Mouse (Mus musculus) mesoderm, embryonic 11.5 days (tissue): ENCODE data around the gene Cdh13.
"Not testable (repeated sequence)": the region's sequence is repeated elsewhere in the genome, so short reads cannot be mapped to it uniquely, and the experiment has no call there.

Experiments
- DNase-seq: peaks from one replicate; pipeline ENCODE4 v3.0.0-alpha.2; 2012; ENCODE audit warnings: low read depth, low spot score

The Cdh13 gene

DNA sequence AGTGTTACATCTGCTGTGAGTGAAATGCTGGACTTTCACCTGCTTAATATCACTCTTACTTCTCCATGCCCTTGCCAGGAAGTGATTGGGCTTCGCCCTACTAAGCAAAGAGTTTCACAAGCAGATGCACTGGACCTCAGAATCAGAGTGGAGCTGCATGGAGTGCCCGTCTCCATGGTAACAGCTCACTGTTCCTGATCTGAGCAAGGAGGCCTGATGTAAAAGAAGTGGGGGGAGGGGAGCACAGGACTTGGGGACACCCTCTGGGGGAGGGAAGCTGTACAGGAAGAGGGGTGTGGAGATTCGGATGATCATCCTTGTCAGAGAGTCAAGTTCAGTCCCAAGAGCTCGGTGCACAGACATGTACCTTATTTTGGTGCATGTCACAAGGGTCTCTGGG is 384.2 kb downstream of the Cdh13 start:
- no peak for DNase-seq

DNA sequence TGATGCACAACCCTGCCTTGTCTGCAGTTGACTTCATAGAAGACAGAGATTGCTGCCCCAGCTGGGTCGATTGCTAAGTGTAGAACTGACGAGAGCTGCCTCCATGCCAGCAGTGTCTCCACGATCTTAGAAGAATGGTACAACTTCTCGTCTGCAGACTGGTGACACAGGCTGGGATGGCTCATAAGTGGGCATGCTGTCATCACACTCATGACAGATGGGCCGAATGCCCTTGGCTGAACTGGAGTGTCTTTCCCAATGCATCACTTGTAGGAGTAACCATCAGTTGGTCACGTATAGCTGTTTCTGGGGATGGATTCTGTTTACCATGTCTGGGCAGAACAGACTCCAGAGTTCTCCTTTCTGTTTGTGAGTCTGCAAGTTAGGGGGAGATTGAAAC is 392.7 kb downstream of the Cdh13 start:
- no peak for DNase-seq

DNA sequence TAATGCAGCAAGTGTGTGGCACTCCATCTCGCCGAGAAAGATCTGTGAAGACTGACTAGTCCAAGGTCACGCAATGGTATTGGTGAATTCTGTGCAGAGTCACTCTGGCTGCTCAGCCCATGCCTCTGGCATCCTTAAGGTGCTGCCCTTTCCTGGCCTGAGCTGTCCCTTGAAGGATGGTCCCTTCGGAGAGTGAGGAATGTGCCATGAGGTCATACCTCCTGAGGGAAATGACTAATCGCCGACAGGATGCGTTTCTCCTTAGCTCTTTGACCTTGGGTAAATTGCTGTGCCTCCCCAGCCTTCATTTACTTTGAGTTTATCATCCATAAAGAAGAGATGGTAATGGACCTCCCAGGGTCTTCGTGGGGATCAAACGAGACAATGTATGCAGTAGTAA is 395.8 kb downstream of the Cdh13 start:
- peak; percentile 34 for DNase-seq

DNA sequence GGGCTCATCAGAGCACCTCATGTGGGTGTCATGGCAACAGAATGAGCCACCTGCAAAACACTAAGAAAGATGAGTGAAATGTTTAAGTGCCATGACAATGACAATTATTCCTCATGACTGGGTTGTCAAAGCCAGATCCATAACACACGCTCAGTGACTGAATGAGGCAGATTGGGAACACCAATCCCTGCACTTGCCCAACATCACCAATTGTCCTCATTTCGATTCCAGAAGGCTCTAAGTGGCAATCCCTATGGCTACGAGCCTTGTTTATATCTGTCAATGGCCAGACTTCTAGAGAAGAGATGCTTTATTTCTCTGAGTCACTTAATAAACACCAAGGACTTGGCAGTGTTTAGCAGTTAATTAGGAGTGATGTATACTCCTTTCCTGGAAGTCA is 399.9 kb downstream of the Cdh13 start:
- no peak for DNase-seq

DNA sequence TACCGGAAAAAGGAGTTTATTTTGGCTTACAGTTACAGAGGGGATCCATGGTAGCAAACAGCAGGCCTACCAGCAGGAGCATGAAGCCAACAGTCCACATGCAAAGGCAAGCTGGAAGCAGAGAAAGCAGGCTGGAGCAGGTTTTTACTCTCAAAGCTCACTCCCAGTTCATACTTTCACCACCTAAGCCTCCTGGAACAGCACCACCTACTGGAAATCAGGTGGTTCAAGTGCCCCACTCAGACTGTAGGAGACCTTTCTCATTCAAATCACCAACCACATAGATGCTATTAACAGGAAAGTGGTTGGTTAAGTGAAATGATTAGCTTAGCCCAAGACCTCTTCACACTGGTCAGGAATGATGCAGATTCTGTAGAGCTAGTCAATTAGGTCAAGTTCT is 402.3 kb downstream of the Cdh13 start:
- no peak for DNase-seq

DNA sequence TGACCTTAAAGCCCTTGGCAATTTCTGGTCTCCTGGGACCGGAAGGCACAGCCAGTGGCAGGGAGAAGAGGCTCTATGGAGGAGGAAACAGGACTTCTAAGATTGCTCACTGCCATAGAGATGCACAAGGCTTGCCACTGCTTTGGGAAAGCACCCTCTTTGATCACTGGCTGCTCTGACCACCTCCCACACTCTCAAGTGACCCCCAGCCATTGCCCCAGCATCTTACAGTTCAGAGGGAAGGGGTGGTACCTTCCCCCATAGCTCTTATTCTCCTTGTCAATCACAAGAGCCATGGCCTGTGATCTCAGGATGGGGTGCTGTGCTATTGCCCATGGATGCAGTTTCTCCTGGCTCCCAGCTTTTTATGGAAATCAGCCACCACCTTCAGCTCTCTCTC is 406.3 kb downstream of the Cdh13 start:
- DNase-seq: no peak

DNA sequence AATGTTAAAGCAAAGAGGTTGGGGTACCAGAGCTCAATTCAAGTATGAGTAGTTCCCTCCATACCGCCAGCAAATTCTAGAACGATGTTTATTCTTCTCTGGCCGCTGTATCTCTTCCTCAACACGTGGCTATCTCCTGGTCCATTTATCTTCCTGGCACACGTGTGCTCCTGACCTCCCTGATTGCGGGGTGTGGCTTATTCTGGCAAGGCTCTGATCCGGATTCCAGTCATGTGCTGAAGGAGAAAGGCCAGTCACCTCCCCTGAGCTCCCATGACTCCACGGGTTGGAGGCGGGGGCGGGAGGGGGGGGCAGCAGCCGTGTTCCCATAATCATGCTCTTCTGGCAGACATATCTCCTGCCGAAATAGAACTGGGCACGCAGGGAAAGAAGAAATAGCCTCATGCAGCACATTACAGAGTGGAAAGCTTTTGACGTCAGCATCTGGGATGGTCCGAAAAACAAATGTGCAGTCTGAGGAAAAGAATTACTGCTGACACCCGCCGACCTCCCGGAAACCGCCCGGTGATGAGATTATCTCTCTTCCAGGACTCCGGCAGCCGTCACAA is 417.9 kb downstream of the Cdh13 start:
- no peak for DNase-seq

DNA sequence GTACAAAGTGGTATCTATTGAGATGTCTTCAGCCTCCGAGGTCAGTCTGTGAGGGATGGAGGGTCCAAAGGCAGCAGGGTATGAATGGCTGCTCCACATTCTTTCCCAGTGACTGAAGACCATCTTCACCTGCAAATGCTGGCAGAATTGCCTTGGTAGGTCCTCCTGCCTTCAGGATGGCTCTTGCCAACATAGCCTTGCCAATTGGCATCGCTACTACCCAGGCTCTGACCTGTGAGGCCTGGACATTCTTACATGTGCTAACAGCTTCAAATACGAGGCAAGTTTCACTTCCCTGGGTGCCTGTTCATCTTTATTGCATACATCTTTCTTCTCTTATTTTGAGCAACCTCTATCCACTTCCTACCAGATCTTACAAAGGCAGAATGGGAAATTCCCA is 425.8 kb downstream of the Cdh13 start:
- DNase-seq: no peak

DNA sequence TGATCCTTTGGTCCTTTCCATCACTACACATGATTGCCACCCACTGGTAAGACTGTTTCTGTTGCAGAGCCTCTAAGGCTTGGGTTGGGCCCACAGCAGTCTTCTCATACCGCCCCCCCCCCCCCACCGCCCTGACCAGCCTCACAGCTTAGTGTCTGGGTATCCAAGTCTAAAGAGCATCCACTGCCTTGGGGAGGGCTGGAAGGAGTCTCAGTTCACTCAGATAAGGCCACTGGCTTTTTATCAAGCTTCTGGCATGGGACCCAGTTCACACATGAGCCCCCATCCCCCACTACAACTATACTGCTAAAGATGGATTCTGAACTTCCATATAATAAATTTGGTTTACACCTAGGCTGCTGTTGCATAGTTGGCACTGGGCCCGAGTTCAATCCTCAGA is 428.1 kb downstream of the Cdh13 start:
- no peak for DNase-seq

DNA sequence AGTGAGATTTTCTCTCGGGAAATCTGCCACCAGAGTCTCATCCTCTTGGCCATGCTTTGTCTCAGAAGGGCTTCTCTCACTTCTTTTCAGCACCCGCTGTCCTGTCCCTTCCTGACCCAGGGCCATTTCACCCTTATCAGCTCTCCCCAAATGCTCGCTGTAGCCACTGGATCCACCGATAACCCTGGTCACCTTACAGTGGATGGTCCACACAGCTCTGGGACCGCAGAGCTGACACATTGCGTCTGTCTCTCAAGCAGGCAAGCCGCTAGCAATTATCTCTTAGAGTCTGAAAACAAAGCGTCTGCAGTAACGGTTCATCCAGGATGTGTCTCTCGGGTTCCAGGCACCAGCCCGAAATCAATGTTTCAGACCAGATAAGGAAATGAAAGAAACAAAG is 429.6 kb downstream of the Cdh13 start:
- DNase-seq: no peak

DNA sequence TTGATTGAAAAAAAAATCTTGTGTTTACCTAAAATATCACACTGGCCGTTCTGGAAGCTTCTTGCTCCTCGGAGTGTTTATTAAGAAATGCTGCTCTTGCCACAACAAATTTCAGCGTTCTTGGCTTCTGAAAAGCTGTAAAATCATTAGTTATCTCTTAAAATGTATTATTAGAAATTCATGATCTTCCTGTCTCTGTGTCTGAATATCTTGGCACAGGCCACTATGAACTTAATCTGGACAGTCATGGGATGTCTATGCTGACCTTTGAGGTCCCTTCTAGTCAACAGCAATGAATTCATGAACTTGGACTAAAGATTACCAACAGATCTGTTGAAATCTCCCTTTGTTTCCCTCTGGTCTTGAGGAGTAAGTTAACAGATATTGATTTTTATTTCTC is 430.1 kb downstream of the Cdh13 start:
- DNase-seq: no peak

DNA sequence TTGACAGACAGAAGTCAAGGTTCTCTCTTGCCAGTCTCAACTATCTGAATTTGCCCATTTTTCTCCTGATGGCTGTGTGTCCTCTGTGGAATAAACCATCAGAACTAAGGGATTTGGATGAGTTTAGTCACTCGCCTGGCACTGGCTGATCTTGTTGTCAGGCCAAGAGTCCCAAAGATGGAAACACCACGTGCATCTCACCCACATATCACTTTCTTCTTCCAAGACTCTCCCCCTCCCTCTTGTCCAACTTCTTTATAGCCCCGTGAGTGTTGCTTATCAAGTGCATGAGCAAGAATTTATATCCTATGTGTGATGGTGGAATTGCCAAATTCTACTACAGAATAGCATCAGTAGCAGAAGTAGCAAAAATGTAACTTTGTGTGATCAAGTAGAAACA is 439.4 kb downstream of the Cdh13 start:
- DNase-seq: no peak

DNA sequence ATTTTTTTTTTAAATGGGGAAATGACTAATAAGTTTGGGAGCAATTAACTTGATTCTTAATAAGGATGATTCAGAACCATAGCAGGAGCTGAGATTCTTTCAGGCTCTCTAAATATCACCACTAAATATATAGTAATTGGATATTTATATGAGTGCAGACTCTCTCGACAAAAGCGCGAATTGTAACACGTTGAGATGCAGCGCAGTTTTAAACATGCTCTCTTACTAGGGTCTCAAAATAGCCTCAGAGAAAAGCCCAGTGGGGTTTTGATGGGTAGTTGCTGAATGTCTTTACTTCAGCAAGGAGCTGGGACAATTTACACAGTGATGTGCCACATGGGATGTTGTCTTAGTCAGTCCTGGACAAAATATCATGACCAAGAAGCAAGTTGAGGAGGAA is 442.1 kb downstream of the Cdh13 start:
- no peak for DNase-seq

DNA sequence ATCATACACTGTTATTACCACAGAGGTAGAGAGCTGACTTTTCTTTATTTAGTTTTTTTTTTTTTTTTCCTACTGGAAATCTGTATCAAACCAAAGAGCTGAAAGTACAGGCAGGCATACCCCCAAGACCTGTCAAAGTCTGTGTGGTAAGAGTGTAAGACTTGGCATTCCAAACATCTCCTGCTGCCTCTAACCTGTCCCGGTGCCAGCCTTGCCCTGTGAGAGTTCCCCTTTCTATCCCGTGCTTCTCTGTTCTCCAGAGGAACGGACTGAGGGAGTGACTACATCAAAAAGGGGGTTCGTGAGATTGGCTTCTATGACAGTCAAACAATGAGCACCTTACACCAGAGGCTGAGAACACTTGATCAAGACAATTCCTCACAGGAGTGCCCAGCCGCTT is 458.2 kb downstream of the Cdh13 start:
- no peak for DNase-seq

DNA sequence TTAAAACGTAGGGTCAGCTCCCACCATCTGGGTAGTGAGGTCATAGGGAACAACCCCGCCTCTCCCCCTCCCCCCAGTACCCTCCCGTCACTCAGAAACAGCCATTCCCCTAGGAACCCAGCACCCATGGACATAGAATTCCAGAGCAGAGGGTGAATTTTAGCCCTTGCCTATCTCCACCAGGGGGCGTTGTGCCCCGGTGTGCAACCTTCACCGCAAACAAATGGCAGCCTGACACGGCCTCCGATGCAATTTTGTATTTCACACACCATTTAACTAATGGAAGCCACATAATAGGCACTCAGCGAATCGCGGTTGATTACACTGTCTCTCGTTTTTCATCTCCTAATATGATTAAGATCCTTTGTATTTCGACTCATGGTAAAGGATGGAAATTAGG is 461.5 kb downstream of the Cdh13 start:
- no peak for DNase-seq

DNA sequence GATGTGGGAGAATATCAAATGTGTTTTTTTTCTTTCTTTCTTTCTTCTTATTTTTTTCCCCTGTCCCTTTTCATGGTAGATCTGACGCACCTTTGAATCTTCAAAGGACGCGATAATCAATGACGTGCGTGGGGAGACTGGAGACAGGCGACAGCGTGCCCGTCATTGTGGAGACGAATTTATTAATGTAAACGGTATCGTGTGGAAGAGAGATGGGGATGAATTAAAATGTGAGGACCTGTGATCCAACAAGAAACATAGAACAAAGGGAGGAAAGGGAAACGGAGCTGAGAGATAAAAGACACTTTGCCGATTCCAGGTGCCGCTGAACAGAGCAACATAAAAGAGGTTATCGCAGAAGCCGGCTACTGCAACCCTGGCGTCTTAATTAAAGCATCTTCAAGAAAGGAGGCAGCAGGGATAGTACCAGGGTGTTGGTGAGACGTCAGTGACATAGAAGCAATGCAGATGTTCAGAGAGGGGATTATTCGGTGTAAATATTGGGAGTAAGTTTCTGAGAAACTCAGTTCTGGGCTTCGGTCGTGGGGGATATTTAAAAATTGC is 464.6 kb downstream of the Cdh13 start:
- no peak for DNase-seq

DNA sequence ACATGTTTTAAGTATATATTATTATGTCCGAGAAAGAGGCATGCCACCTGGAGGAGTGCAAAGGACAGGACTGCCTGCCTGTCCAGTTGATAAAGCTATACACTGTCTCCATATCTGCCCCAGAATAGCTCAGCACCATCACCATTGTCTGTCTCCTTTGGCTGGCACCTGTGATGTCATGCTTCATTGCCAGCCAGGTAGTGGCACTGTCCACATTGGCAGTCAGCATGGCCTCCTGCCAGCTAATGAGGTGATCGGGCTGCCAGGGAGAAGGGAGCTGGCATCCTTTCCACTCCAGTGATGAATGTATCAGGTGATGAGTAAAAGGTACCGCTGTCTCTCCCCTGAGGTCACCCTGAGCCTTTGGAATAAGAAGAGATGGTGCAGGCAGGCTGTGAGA is 465.7 kb downstream of the Cdh13 start:
- DNase-seq: no peak

DNA sequence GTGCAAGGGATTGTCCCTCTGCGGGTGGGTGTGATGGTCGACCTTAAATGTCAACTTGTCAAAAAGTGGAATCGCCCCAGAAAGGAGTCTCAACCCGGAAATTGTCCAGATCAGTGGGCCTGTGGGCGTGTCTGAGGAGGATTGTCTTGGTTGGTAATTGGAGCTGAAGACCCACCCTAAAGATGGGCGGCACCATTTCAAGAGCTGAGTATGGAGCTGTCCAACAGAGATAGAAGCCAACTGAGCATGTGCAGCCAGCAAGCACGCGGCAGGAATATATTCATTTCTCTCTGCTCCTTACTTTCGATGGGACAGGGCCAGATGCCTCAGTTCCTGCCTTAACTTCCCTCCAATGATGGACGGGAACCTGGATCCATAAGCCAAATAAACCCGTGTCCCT is 466.3 kb downstream of the Cdh13 start:
- no peak for DNase-seq

DNA sequence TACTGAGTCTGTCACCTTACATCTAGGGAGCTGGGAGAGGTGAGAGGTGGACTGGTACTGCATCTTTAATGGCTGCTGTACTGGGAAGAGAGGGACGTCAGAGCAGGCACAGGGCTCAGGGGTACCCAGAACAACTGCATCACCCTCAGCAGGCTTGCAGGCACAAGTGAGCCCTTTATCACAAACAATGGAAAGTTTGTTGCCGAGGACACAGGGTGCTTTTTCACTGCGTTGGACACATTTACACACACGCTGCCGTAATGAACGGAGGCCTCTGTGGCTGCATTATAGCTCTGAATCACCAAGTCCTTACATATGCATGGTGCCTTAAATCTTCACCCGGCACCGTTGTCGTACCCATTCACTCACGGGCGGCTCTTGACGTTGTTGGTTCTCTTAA is 470.2 kb downstream of the Cdh13 start:
- peak; percentile 30 for DNase-seq

DNA sequence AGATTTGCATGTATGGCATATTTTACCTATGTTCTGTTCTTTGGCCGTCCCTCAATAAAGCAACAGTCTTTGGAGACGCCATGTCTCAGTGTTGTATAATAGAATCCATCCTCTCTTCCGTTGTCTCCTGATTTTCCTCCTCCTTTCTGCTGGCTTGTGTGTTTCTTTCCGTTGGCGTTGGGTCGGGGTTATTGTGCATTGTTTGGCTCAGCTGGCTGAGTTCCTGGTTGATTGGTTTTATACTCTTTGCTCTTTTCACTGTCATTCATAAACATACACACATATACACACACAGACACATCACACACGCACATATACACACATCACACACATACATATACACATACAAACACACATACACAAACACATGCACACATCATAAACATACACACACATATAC is 470.6 kb downstream of the Cdh13 start:
- DNase-seq: no peak

DNA sequence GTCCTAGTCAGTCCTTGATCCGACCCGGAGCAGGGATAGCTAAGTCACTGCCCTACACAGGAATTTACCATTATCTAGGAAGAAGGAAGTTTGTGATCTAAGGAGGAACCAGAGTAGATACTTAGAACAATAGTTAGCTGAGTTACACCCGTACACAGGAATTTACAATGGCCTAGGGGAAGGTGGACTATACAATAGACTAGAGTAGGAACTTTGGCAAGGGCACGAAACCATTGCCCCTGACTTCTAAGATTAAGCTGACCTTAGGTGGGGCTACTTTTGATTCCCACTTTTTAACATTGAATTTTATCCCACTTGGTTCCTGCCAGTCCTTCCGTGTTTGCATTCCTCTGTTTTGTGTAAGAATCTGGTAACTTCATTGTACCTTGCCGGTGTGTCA is 494.0 kb downstream of the Cdh13 start:
- not testable (repeated sequence) for DNase-seq

DNA sequence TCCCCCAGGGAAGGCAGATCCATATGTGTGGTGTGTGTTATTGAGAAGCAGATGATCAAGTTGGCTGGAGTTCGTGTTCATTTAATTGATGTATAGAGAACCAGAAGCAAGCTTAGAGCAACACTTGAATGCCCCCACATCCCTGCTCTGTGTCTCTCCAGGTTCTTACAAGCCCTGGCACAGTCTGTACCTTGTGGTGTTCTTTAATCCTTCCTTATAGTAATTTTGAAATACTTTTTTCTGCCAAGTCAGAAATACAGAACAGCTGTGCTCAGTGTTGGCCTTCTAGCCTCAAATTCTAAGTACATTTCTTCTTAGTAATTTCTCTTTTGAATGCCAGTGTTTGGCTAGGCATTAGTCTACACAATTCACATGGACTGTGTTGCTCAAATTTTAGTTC is 494.8 kb downstream of the Cdh13 start:
- no peak for DNase-seq

DNA sequence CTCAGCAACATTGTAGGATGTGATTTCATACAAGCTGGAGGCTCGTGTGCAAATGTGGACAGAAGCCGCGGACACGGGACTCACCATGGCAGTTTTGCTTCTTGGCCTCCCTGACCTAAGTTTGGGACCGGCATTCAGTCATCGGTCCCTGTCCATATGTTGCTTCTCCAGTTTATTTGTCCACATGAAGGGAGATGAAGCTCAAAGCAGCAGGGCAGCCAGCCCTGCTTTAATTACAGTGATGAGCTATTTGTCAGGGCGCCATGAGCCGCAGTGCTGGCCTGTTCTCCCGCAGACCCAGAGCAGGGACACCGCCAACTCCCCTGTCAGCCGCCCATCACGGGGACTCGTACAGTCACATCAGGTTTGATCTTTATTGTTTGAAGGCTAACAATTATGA is 502.1 kb downstream of the Cdh13 start:
- no peak for DNase-seq

DNA sequence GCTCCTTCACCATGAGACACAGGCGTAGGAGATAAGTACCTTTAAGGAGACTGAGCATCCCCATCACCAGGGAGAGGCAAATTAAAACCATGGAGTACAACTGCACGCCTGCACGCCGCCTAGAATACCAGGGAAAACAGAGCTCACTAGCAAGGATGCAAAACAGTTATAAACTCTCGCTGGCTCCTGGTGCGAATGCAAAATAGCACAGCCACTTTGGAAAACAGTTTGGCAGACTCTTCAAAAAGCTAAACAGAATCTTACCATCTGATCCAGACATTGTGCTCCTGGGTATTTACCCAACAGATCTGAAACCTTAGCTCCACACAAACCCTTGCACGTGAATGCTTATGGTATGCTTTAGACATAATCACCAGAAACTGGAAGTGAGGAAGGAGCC is 506.1 kb downstream of the Cdh13 start:
- DNase-seq: no peak
